Mouse (Mus musculus): ENCODE measurements around the gene Ndufv1.
"Not testable (repeated sequence)": the region's sequence is repeated elsewhere in the genome, so short reads cannot be mapped to it uniquely, and the experiment has no call there.

Ndufv1 gene

DNA sequence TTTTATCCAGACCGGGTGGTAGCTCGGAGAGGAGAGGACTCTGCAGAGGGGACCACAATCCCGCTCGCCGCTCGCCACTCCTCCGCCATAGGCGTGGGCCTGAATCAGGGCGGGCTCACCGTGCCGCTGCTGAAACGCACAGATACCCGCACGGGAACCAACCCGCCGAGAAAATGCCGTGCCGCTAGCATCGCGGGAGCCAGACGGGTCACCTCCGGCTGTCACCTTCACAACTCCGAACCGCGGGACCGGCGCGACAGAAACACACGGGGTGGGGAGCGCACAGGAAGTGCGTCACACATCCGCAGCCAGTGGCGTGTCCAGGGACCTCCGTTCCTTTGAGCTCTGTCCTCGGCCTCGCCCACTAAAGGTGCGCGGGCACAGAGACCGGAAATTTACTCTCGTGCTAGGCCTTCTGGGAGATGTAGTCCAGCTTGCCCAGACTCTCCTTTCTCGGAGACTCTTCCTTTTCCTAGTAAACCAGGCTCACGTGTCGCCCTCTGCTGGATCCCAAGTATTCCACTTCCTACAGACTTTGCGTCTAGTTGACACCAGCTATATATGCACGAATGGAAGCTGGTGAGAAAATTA, at the start of gene Ndufv1:
Gene Ndufv1, minus strand, starts transcription at position 375 of the 591 bp plus-strand sequence.
- DNase-seq (ENCODE audit: low spot score) = peak; percentile 98

DNA sequence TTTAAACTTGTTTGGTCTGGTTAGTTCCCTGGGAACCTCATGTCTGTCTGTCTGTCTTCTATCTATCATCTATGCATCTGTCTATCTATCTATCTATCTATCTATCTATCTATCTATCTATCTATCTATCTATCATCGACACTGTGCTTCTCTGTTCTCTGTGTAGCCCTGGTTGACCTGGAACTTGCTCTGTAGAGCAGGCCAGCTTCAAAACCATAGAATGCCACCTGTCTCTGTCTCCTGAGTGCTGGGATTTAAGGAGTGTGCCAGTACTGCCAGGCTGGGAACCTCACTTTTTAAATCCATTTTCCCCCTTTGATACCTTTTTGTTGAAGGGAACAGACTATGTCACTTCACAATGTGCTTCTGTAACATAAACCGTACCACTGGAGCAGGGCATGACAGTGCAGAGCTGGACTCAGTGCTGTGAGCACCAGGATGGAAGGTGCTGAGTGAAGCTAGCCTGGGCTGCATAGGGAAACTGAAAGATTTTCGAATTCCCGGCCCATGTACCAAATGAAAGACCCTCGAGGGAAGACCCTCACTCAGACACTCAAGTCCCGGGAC, 48.4 kb upstream of the Ndufv1 start:
- no peak for DNase-seq (ENCODE audit: low spot score)

DNA sequence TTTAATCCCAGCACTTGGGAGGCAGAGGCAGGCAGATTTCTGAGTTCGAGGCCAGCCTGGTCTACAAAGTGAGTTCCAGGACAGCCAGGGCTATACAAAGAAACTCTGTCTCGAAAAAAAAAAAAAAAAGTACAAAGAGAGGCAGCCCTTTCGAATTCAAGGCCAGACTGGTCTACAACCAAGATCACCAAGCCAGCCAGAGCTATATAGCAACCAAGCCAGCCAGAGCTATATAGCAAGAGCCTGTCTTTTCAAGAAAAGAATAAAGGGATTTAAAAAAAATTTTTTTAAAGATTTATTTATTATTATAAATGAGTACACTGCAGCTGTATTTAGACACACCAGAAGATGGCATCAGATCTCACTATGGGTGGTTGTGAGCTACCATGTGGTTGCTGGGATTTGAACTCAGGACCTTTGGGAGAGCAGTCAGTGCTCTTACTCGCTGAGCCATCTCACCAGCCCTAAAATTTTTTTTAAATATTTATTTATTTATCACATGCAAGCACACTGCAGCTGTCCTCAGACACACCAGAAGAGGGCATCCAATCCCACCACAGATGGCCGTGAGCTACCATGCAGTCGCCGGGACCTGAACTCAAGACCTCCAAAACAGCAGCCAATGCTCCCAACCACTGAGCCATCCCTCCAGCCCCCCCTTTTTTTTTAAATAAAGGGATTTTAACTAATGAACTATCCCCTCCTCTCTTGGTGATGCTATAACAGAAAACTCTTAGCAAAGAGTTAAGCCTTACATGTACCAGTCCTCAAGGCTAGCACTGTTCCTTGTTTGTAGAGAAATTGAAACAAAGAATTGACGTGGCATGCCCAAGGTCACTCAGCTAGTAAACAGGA, 47.7 kb upstream of the Ndufv1 start:
- not testable (repeated sequence) for DNase-seq (ENCODE audit: low spot score)

DNA sequence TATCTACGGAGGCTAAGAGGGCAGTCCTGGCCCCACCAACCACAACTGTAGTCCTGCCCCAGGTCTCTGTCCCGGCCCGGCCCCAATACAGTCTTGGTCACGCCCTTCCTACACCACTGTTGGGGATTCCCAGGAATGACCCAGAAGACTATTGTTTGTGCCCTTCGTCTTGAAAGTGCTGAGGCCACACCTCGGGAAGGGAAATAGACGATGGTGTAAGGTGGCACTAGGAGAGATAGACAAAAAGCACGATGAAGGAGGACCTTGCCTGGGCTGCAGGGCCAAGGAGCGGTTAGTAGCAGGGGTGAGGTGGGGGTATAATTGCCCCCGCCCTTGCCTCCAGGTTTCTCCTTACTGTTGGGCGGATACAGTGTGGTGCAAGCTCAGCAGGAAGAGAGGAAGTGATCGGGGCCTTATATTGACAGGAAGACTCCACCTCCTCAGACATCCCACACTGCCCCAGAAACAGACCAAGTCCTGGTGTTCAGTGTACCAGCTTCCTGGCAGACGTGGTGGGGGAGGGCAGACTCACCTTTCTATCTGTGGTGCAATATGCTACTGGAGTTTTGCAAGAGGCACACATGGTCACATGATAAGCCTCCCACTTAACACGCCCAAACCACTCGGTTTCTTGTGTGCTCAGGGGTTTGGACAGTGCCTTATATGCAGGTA, 46.6 kb upstream of the Ndufv1 start, which contains the start of gene Gstp3:
Gene Gstp3, minus strand, starts transcription at position 501 of the 672 bp plus-strand sequence.
- DNase-seq (ENCODE audit: low spot score) = no peak

DNA sequence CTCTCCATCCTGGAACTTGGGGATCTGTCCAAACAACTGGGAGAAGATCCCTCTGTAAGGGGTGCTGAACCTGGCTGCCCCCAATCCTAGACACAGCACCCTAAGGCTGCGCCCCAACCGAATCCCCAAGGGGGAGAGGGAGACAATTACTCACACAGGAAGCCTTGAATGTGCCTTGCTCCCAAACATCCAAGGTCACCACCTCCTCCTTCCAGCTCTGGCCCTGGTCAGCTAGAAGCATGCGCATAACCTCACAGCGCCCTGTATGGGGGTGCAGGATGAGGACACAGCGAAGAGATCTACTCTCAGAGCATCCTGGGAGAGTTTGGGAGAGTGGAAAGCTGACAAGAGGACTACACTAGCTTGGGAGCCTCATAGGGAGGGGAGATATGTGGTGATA, 46.0 kb upstream of the Ndufv1 start:
- peak; percentile 60 for DNase-seq (ENCODE audit: low spot score)

DNA sequence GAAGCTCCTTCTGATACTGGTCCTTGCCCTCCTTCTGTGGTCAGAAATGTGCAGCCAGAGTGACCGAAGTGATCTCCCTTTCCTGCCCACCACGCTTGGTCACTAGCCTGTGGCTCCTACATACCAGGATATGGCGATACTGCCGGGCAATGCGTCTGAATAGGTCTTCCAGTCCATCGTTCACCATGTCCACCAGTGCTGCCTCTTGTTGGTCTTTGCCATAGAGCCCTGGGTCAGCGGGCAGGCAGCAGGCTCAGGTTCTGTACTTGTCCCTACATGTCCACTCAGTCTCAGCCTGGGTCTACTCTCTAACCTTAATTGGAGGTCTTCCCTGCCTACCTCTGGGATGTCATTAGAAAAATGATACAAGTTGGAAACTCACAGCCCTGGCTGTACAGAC, 45.4 kb upstream of the Ndufv1 start:
- no peak for DNase-seq (ENCODE audit: low spot score)

DNA sequence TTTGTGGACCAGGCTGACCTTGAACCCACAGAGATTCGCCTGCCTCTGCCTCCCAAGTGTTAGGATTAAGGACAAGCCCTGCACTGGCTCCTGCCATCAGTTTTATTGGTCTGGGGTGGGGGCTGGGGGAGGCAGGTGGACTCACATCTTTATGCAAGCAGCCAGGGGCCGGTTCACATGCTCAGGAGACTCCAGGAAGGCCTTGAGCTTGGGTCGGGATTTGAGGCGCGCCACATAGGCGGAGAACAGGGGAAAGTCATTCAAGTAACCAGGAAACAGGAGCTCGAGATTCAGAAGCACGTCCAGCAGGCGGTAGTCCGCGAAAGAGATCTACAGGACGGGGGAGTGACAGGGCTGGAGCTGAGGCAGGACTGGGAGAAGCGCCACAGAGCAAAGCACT, 44.8 kb upstream of the Ndufv1 start:
- no peak for DNase-seq (ENCODE audit: low spot score)

DNA sequence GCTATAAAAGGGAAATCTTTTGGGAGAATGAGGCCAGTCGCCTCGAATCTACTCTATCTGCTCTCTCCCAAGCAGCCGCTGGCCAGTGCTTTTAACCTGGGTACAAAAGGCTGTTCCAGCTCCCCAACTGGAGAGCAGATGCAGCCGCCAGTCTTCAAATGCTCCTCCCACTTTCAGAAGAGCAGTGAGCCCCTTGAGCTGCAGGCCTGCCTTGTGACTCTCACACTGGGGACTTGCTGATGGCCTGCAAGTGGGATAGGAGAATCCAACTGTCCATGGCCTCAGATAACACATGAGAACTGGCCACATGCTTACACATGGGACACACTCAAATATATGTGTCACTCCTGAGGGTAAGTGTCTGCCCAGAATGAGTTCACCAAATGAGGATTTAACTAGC, 44.1 kb upstream of the Ndufv1 start:
- DNase-seq (ENCODE audit: low spot score) = no peak

DNA sequence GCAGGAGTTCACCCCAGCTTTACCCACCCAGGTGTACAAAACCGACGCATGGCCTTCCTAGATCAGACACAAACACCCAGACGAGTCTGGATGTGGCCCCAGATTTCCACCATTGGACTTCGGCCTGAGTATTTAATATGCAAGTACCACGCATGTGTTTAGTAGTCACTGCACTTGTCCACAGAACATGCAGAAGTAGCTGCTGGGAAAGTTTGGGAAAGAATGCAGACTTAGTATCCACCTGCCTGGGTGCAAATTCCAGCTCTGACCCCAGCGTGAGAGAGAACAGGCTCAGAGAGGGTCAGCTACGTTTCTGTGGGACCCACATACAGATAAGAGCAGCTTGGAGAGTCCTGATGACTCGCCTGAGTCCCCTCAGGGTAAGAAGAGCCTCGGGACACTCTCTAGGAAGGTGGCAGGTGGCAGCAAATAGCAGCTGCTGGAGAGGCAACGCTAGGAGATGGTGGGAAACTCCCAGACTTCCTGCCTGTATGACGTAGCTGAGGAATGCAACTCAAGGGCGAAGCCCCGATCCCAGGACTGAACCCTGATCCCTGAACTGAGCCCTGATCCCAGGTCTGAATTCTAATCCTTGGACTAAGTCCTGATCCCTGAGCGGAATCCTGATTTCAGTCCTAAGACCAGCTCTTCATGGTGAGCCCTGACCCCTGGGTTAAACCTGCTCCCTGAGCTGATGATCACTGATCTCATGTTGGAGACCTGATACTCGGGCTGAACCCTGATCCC, 43.5 kb upstream of the Ndufv1 start:
- no peak for DNase-seq (ENCODE audit: low spot score)

DNA sequence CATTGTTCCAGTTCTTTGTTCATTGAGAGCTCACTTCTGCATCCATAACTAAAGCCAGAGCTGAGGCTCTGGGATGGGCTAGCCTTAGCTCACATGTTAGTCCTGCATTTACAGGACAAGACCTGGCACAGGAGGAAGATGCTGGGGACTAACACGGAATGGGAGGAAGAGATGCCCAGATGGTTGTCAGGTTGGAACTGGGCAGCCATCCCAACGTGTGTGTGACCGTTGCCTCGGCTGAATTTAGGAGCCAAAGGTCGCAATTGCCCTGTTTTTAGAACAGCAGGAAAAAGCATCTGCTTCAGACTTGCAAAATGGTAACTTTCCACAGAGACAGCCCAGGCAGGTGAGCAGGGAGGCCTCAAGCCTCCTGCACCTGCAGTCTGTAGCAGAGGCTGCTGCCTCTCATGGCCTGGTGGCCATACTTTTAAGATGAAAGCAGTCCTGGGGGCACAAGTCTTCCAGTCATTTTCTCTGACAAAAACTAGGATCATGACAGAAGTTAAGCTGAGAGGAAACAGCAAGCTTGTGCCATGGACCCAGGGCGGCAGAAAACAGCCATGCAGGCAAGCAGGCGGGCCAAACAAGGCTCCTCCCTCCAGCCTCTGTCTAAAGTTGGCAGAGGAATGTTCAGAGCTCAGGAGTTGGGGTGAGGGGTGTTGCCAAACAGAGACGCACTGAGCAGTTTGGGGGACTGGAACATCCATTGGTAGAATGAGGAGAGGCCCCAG, 42.8 kb upstream of the Ndufv1 start:
- no peak for DNase-seq (ENCODE audit: low spot score)

DNA sequence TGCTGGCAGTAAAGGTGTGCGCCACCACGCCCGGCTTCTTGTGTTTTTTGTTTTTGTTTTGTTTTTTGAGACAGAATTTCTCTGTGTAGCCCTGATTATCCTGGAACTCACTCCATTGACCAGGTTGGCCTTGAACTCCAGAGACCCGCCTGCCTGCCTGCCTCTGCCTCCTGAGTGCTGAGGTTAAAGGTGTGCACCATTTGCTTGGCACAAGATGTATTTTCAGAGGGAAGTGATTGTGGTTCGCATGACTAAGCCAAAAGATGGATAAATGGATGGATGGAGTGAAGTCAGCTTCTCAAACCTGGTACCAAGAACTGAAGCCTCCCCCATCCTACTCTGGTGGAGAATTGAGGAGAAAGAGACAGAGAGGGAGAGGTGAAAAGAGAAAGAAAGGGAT, 42.0 kb upstream of the Ndufv1 start:
- no peak for DNase-seq (ENCODE audit: low spot score)

DNA sequence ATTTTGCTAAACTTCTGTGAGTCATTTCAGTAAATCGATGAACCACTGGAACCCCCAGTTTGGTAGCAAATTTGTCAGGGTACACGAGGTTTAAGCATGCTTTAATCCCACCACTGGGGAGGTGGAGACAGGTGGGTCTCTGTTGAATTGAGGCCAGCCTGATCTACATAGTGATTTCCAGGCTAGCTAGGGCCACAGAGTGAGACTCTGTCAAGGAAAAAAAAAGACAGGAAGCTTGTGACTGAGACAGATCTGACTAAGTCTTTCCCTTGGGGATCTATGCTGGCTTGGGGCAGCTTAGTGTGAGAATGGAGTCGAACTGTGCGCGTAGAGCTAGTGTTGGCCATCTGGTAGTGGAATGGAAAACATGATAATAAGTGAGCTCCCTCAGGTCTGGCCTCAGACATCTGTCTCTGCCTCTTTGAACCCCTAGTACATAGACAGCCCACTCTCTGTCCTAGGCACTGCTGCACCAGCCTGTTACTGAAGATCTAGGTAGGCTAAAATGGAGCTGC, 40.0 kb upstream of the Ndufv1 start:
- DNase-seq (ENCODE audit: low spot score) = no peak

DNA sequence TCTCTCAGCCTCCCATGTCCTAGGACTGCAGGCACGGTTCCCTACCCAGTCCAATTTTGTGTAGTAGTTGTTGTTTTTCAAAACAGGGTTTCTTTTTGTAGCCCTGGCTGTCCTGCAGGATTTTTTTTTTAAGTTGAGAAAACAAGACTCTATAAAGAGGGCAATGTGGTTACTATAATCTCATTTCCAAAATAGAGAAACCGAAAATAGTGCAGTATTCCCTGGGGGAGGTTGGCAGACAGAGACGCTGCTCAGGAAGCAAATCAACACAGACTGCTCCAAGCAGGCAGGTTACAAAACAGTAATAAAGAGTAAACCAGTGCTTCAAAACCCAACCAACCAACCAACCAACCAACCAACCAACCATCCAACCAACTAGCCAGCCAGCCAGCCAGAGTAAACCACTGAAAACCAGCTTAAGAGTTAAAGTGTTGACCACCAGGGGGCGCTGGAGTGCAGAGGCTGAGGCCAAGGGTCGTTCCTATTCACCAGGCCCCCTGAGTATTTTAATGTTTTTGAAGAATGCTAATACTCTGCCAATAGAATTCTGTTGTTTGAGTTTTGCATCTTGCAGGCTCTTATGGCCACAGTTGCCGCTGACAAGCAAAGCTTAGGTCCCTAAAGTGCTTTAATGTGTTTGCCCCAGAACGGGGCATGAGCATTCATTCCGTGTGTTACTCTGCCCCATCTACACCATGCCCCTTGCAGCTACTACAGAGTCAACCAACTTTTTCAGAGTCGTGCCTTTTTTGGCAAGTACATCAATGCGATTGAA, 39.3 kb upstream of the Ndufv1 start:
- no peak for DNase-seq (ENCODE audit: low spot score)

DNA sequence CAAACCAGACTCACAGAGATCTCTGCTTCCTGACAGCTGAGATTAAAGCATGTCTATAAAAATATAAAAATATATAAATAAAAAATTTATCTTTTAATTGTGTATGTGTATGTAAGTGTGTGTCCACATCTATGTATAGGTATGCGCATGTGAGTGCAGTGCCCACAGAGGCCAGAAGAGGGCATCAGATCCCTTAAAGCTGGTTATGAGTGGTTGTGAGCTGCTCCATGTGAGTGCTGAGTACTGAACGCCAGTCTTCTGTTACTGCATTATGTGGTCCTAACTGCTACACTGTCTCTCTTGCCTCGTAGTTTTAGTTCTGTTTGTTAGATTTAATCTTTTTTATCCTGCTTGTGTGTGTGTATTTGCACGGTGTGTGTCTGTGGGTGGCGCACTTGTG, 38.4 kb upstream of the Ndufv1 start:
- no peak for DNase-seq (ENCODE audit: low spot score)

DNA sequence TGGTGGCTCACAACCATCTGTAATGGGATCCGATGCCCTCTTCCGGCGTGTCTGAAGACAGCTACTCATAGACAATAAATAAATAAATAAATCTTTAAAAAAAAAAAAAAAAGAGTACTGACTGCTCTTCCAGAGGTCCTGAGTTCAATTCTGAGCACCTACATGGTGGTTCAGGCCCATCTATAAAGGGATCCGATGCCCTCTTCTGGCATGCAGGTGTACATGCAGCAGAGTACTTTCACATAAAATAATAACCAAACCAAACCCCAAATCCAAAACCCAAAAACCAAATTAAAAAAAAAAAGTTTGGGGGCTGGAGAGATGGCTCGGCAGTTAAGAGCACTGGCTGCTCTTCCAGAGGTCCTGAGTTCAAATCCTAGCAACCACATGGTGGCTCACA, 36.5 kb upstream of the Ndufv1 start:
- not testable (repeated sequence) for DNase-seq (ENCODE audit: low spot score)

DNA sequence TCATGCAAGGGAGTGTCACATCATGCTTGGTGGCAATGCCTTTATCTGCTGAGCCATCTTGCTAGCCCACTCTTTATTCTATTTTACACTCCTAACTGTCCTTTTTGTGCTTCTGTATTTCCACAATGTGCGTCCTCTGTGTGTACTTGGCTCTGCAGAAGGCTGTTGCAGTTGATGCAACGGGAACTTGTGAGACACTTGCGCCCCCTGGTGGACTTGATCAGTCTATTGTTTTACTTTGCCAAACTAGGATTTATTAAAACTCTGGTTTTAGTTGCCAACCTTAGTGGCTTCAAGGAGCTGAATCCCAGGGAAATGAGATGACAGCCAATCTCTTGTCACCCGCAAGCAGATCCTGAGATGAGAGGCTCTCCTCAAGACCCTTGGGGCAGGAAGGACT, 35.3 kb upstream of the Ndufv1 start:
- DNase-seq (ENCODE audit: low spot score) = peak; percentile 51

DNA sequence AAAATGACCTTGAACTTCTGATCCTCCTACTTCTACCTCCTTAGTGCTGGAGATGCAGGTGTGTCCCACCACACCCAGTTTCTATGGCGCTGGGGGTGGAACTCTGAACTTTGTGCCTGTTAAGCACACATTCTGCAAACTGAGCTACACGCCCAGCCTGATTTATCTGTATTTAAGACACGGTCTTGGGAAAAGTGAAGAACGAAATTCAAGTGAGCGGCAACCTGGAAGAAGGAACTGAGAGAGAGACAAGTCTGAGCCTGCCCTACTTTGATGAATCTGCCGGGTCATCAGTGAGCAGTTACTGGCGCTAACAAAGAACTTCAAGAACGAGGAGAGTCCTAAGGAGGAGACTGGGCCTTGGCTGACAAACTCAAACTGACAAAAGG, 34.3 kb upstream of the Ndufv1 start:
- DNase-seq (ENCODE audit: low spot score) = no peak

DNA sequence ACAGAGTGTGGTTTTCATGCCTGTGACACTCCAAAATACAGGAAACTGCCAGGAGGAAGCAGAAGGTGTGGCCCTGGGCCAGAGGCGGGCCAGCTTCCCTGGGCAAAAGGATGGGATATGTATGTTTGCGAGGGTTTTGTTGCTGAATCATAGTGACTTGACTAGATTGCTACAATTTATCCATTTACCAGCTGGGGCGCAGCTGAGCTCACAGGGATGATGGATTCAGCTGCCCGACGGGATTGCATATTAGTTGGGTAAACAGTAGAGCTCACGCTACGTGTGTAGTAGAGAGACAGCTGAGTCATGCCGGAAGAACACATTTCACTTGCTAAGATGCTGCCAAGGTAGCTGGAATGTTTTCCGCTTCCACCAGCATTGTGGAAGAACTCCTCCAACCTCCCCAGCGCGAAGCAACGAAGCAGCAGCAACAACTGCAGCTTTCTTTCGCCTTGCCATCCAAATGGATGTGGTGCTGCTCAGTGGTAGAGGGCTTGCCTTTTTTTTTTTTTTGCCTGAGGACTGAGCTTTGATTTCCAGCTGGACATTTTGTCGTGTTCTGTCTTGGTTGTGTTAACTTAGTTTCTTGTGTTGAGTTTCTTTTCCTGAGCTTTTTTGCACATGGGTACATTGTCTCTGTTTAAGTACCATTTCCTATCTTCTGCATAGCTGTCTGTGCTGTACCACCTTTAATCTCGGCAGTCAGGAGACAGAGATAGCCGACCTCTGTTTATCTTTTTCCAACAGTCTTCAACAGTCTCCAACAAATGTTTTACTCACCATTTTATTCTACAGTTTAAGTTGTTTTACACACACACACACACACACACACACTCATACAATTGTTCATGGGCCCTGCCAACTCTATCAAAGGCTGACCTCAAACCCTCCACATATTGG, 33.6 kb upstream of the Ndufv1 start, which contains the start of gene Gstp2:
Gene Gstp2, minus strand, starts transcription at position 58 of the 900 bp plus-strand sequence.
- DNase-seq (ENCODE audit: low spot score) = peak; percentile 69

DNA sequence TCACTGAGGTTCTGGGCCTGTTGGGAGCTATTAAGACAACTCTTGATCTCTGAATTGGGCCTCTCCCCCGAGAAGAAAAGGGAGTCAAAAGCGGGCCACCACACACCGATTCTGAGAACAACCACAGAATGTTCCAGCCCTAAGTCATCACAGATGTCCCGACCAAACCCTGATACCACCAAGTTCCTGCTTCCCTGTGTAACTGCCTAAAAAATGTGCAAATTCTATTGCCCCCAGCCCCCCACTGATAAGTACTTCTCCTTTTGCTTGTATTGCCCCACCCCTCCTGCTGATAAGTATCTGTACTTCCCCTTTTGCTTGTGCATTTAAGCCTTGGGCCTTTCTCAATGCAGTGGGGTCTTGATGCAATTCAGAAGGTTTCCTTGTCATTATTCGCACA, 31.5 kb upstream of the Ndufv1 start:
- DNase-seq (ENCODE audit: low spot score) = not testable (repeated sequence)

Measured in ovary, adult 18-20 months (tissue).